Mouse (Mus musculus) testis, adult 2 months (tissue): ENCODE measurements at regions not wholly inside any gene's neighbourhood (a gene's known extent, or its start where the extent isn't known, plus 50 kb on each side); places are given as distances from the start of the nearest gene placed in this dataset.

Experiments used
- H3K27ac ChIP-seq: fragments of 200-500 bp; 2 replicates; pipeline ENCODE4 v1.5.1; 2012; ENCODE audit warnings: low read depth, low read length; ENCODE audit not compliant: control insufficient read depth, insufficient read depth
- H3K27me3 ChIP-seq: fragments of 200-500 bp; 2 replicates; pipeline ENCODE4 v1.6.1; 2012; ENCODE audit warnings: mild to moderate bottlenecking, low read length, moderate library complexity; ENCODE audit not compliant: control insufficient read depth, insufficient read depth
- H3K36me3 ChIP-seq: fragments of 200-500 bp; 2 replicates; pipeline ENCODE4 v1.6.1; 2012; ENCODE audit warnings: mild to moderate bottlenecking, low read length; ENCODE audit not compliant: control insufficient read depth, insufficient read depth
- H3K4me1 ChIP-seq: fragments of 200-500 bp; 2 replicates; pipeline ENCODE4 v1.6.1; 2012; ENCODE audit warnings: low read length; ENCODE audit not compliant: control insufficient read depth, insufficient read depth
- H3K4me3 ChIP-seq: fragments of 200-500 bp; 2 replicates; pipeline ENCODE4 v1.5.1; 2012; ENCODE audit warnings: low read depth, mild to moderate bottlenecking, low read length, moderate library complexity, mixed read lengths; ENCODE audit not compliant: control insufficient read depth
- CTCF ChIP-seq: fragments of 200-500 bp; IDR thresholded peaks from 2 replicates; pipeline ENCODE4 v1.5.1; 2012; ENCODE audit warnings: low read depth, mild to moderate bottlenecking, inconsistent platforms, low read length, moderate library complexity; ENCODE audit not compliant: control insufficient read depth, insufficient read depth, insufficient replicate concordance
- POLR2A ChIP-seq: fragments of 200-500 bp; IDR thresholded peaks from 2 replicates; pipeline ENCODE4 v1.6.1; 2012; ENCODE audit warnings: low read depth, mild to moderate bottlenecking, inconsistent platforms, low read length, moderate library complexity; ENCODE audit not compliant: control insufficient read depth

- Histone ChIP-seq H3K4me3 (no peak overlapping the region), H3K27me3 (no peaks in the 10 kb centered on the region), H3K27ac (no peak overlapping the region), H3K4me1 (no peaks in the 10 kb centered on the region), H3K36me3 (no peaks in the 10 kb centered on the region)
- TF ChIP-seq CTCF (no peak), POLR2A (no peak)
Measured at GRCm38 (mm10) chr1:41286221-41286620, 480.8 kb downstream of the Tmem182 start.

- Histone ChIP-seq H3K4me3 (no peak overlapping the region), H3K4me1 (no peaks in the 10 kb centered on the region), H3K27me3 (no peaks in the 10 kb centered on the region), H3K27ac (no peak overlapping the region), H3K36me3 (no peaks in the 10 kb centered on the region)
- no peak for TF ChIP-seq CTCF
- TF ChIP-seq POLR2A = no peak
Measured at GRCm38 (mm10) chr1:41326861-41327480, 521.6 kb downstream of the Tmem182 start.

GRCm38 (mm10) chr1:41349798-41350758 lies 544.7 kb downstream of the Tmem182 start:
- no peak for TF ChIP-seq CTCF
- no peak for TF ChIP-seq POLR2A

GRCm38 (mm10) chr1:41359061-41359460 lies 553.7 kb downstream of the Tmem182 start:
- Histone ChIP-seq H3K27me3 (no peaks in the 10 kb centered on the region), H3K36me3 (no peaks in the 10 kb centered on the region), H3K4me3 (no peak overlapping the region), H3K4me1 (no peaks in the 10 kb centered on the region), H3K27ac (no peak overlapping the region)
- TF ChIP-seq POLR2A = no peak
- no peak for TF ChIP-seq CTCF

More at GRCm38 (mm10) chr1:41349798-41350758, 544.7 kb downstream of the Tmem182 start:
- Histone ChIP-seq H3K4me3 (no peak overlapping the region), H3K27ac (no peak overlapping the region), H3K4me1 (no peaks in the 10 kb centered on the region), H3K36me3 (no peaks in the 10 kb centered on the region), H3K27me3 (no peaks in the 10 kb centered on the region)

GRCm38 (mm10) chr1:41361512-41361911 lies 556.1 kb downstream of the Tmem182 start:
- Histone ChIP-seq H3K4me3 (no peak overlapping the region), H3K36me3 (no peaks in the 10 kb centered on the region), H3K4me1 (no peaks in the 10 kb centered on the region), H3K27me3 (no peaks in the 10 kb centered on the region), H3K27ac (no peak overlapping the region)
- TF ChIP-seq POLR2A (no peak), CTCF (no peak)

GRCm38 (mm10) chr1:41380013-41380412 lies 574.6 kb downstream of the Tmem182 start:
- Histone ChIP-seq H3K27me3 (no peaks in the 10 kb centered on the region), H3K4me3 (no peak overlapping the region), H3K4me1 (no peaks in the 10 kb centered on the region), H3K27ac (no peak overlapping the region), H3K36me3 (no peaks in the 10 kb centered on the region)
- TF ChIP-seq POLR2A (no peak), CTCF (no peak)

- TF ChIP-seq CTCF (no peak), POLR2A (no peak)
- Histone ChIP-seq H3K4me3 (no peak overlapping the region), H3K4me1 (no peaks in the 10 kb centered on the region), H3K36me3 (no peaks in the 10 kb centered on the region), H3K27me3 (no peaks in the 10 kb centered on the region), H3K27ac (no peak overlapping the region)
Measured at GRCm38 (mm10) chr1:41381487-41381886, 576.1 kb downstream of the Tmem182 start.
